Mouse (Mus musculus): Measurements from ENCODE around the gene Ms4a3. TPM values are rescaled to one million over a fixed set of nuclear protein-coding genes. Genes with fewer than 3 reads are reported as not detected.

Gene Ms4a3
- not detected in 2 replicates for polyA plus RNA-seq (2015; fragmentation: Nextera tagmentation; extraction: Ambion mirVana)

- Histone ChIP-seq H3K27ac (ENCODE audit: low read length) (no peak within 1 kb of the TSS), H3K9me3 (ENCODE audit: low read length) (no peaks in the 10 kb centered on the region), H3K9ac (replicated peaks; ENCODE audit: low read depth) (no peak within 1 kb of the TSS), H3K4me2 (replicated peaks; ENCODE audit: low read depth, low read length) (no peak within 1 kb of the TSS), H3K27me3 (replicated peaks; ENCODE audit: insufficient read depth, low read length) (no peaks in the 10 kb centered on the region), H3K36me3 (ENCODE audit: insufficient read depth, low read length) (no peaks in the 10 kb centered on the region), H3K4me3 (ENCODE audit: low read depth, low read length) (no peak within 1 kb of the TSS), H3K4me1 (ENCODE audit: insufficient read depth, low read depth, low read length) (no peaks in the 10 kb centered on the region)
- 55% methylated on average over 1 of the region's 1 CpGs for WGBS
- no peak for DNase-seq (ENCODE audit: low spot score)
- ATAC-seq, result no peak
- TF ChIP-seq CTCF (IDR thresholded peaks at IDR 0.05) (no peak), EP300 (IDR thresholded peaks at IDR 0.05) (no peak)
These were observed at the start of gene Ms4a3 for GRCm38 (mm10) chr19:11640732-11641131. Ms4a3 (minus strand) TSS chr19:11640851.

GRCm38 (mm10) chr19:11661562-11661961 is 20.9 kb upstream of the Ms4a3 start:
- H3K4me2 ChIP-seq (replicated peaks; ENCODE audit: low read depth, low read length), result no peak overlapping the region
- H3K4me1 ChIP-seq (ENCODE audit: insufficient read depth, low read depth, low read length), result no peaks in the 10 kb centered on the region
- TF ChIP-seq EP300 (IDR thresholded peaks at IDR 0.05) (no peak), CTCF (IDR thresholded peaks at IDR 0.05) (no peak)
- ATAC-seq (no peak), DNase-seq (ENCODE audit: low spot score) (no peak)
- no peaks in the 10 kb centered on the region for H3K27me3 ChIP-seq (replicated peaks; ENCODE audit: insufficient read depth, low read length)
- H3K9me3 ChIP-seq (ENCODE audit: low read length), result no peaks in the 10 kb centered on the region
- H3K9ac ChIP-seq (replicated peaks; ENCODE audit: low read depth), result no peak overlapping the region
- no peaks in the 10 kb centered on the region for H3K36me3 ChIP-seq (ENCODE audit: insufficient read depth, low read length)
- no peak overlapping the region for H3K27ac ChIP-seq (ENCODE audit: low read length)
- H3K4me3 ChIP-seq (ENCODE audit: low read depth, low read length), result no peak overlapping the region

DNA sequence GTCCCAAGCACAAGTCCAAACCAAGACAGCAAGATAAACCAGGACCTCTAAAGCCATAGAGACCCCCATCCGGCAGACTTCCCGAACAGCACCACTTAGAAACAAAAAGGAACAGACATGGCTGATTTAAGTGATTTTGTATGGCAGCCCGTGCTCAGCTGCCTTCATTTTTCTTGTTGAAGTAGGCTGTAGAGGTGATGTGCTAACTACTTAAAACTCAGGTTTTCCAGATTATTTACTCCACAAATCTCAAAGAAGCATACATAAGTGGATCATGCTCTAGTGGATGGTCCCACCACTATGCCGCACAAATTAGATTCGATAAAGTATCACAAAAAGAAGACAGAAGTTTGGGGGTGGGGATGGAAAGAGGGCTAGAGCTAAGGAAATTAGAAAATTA is 19.8 kb upstream of the Ms4a3 start, which contains the start of gene Oosp2:
Gene Oosp2, minus strand, starts transcription at position 101 of the 400 bp plus-strand sequence.
- ATAC-seq (no peak), DNase-seq (ENCODE audit: low spot score) (no peak)
- Histone ChIP-seq H3K36me3 (ENCODE audit: insufficient read depth, low read length) (no peaks in the 10 kb centered on the region), H3K27ac (ENCODE audit: low read length) (no peak within 1 kb of the TSS), H3K4me3 (ENCODE audit: low read depth, low read length) (no peak within 1 kb of the TSS), H3K27me3 (replicated peaks; ENCODE audit: insufficient read depth, low read length) (no peaks in the 10 kb centered on the region), H3K9me3 (ENCODE audit: low read length) (no peaks in the 10 kb centered on the region), H3K9ac (replicated peaks; ENCODE audit: low read depth) (no peak within 1 kb of the TSS), H3K4me1 (ENCODE audit: insufficient read depth, low read depth, low read length) (no peaks in the 10 kb centered on the region), H3K4me2 (replicated peaks; ENCODE audit: low read depth, low read length) (no peak within 1 kb of the TSS)
- no peak for TF ChIP-seq CTCF (IDR thresholded peaks at IDR 0.05)
- TF ChIP-seq EP300 (IDR thresholded peaks at IDR 0.05), result no peak
- WGBS, result 75% methylated on average over 5 of the region's 5 CpGs

- 62% methylated on average over 2 of the region's 2 CpGs for WGBS
- no peaks in the 10 kb centered on the region for H3K27me3 ChIP-seq (replicated peaks; ENCODE audit: insufficient read depth, low read length)
- TF ChIP-seq CTCF (IDR thresholded peaks at IDR 0.05) (no peak), EP300 (IDR thresholded peaks at IDR 0.05) (no peak)
- no peaks in the 10 kb centered on the region for H3K4me1 ChIP-seq (ENCODE audit: insufficient read depth, low read depth, low read length)
- H3K27ac ChIP-seq (ENCODE audit: low read length), result no peak overlapping the region
- ATAC-seq, result no peak
- H3K36me3 ChIP-seq (ENCODE audit: insufficient read depth, low read length), result no peaks in the 10 kb centered on the region
- no peak overlapping the region for H3K4me3 ChIP-seq (ENCODE audit: low read depth, low read length)
- no peak overlapping the region for H3K9ac ChIP-seq (replicated peaks; ENCODE audit: low read depth)
- peak; percentile 17 for DNase-seq (ENCODE audit: low spot score)
- no peaks in the 10 kb centered on the region for H3K9me3 ChIP-seq (ENCODE audit: low read length)
- no peak overlapping the region for H3K4me2 ChIP-seq (replicated peaks; ENCODE audit: low read depth, low read length)
These were observed 18.5 kb upstream of the Ms4a3 start for GRCm38 (mm10) chr19:11659142-11659541.

DNA sequence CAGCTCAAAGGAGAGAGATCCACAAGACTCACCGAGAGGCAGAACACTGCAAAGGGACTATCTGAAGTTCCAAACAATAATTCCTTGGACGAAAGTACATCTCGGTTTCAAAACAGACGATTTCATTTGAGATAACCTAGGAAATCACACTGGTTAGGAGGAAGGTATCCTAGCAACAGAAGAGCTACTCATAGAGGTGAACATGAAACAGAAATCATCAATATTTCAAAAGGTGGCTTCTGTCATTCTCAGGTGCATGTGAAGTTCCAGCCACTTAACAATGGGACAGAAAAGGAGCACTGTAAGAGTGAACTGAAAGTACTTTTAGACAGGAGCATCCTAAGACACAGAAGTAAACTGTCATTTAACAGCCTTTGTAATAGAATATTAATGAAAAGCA is 8.9 kb upstream of the Ms4a3 start:
- no peaks in the 10 kb centered on the region for H3K9me3 ChIP-seq (ENCODE audit: low read length)
- H3K27ac ChIP-seq (ENCODE audit: low read length), result no peak overlapping the region
- H3K4me2 ChIP-seq (replicated peaks; ENCODE audit: low read depth, low read length), result no peak overlapping the region
- no peak for DNase-seq (ENCODE audit: low spot score)
- H3K36me3 ChIP-seq (ENCODE audit: insufficient read depth, low read length), result no peaks in the 10 kb centered on the region
- H3K27me3 ChIP-seq (replicated peaks; ENCODE audit: insufficient read depth, low read length), result no peaks in the 10 kb centered on the region
- H3K4me1 ChIP-seq (ENCODE audit: insufficient read depth, low read depth, low read length), result no peaks in the 10 kb centered on the region
- no peak for ATAC-seq
- TF ChIP-seq CTCF (IDR thresholded peaks at IDR 0.05) (no peak), EP300 (IDR thresholded peaks at IDR 0.05) (no peak)
- WGBS, result 61% methylated on average over 4 of the region's 4 CpGs
- H3K9ac ChIP-seq (replicated peaks; ENCODE audit: low read depth), result no peak overlapping the region
- H3K4me3 ChIP-seq (ENCODE audit: low read depth, low read length), result no peak overlapping the region

- H3K4me3 ChIP-seq (ENCODE audit: low read depth, low read length), result no peak overlapping the region
- WGBS, result 76% methylated on average over 3 of the region's 3 CpGs
- no peak overlapping the region for H3K9ac ChIP-seq (replicated peaks; ENCODE audit: low read depth)
- H3K27ac ChIP-seq (ENCODE audit: low read length), result no peak overlapping the region
- H3K9me3 ChIP-seq (ENCODE audit: low read length), result no peaks in the 10 kb centered on the region
- no peak for ATAC-seq
- no peak overlapping the region for H3K4me2 ChIP-seq (replicated peaks; ENCODE audit: low read depth, low read length)
- no peak for DNase-seq (ENCODE audit: low spot score)
- H3K36me3 ChIP-seq (ENCODE audit: insufficient read depth, low read length), result no peaks in the 10 kb centered on the region
- TF ChIP-seq EP300 (IDR thresholded peaks at IDR 0.05) (no peak), CTCF (IDR thresholded peaks at IDR 0.05) (no peak)
- H3K4me1 ChIP-seq (ENCODE audit: insufficient read depth, low read depth, low read length), result no peaks in the 10 kb centered on the region
- no peaks in the 10 kb centered on the region for H3K27me3 ChIP-seq (replicated peaks; ENCODE audit: insufficient read depth, low read length)
These were observed 5.5 kb upstream of the Ms4a3 start for GRCm38 (mm10) chr19:11646166-11646565.

DNA sequence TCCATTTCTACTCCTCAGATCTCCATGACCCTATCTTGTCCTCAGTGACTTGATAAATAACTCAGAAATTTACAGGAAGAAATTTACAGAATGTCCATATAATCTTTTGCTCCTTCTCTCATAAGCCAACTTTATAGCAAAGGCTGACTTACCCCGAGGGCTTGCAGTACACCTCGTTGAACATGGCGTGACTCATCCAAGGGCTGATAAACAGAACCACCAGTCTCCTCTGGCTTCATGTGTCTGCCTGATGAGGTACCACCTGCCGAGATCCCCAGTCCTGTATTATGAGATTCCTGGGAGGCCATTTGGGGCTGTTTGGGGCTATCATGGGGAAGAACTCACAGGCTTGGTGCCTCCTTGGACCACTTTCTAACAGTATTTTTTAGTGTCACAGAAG is 1.6 kb downstream of the Ms4a3 start:
- H3K36me3 ChIP-seq (ENCODE audit: insufficient read depth, low read length), result no peaks in the 10 kb centered on the region
- H3K4me3 ChIP-seq (ENCODE audit: low read depth, low read length), result no peak overlapping the region
- no peak overlapping the region for H3K27ac ChIP-seq (ENCODE audit: low read length)
- H3K9ac ChIP-seq (replicated peaks; ENCODE audit: low read depth), result no peak overlapping the region
- 61% methylated on average over 4 of the region's 4 CpGs for WGBS
- no peak overlapping the region for H3K4me2 ChIP-seq (replicated peaks; ENCODE audit: low read depth, low read length)
- H3K4me1 ChIP-seq (ENCODE audit: insufficient read depth, low read depth, low read length), result no peaks in the 10 kb centered on the region
- H3K27me3 ChIP-seq (replicated peaks; ENCODE audit: insufficient read depth, low read length), result no peaks in the 10 kb centered on the region
- DNase-seq (ENCODE audit: low spot score) (no peak), ATAC-seq (no peak)
- TF ChIP-seq CTCF (IDR thresholded peaks at IDR 0.05) (no peak), EP300 (IDR thresholded peaks at IDR 0.05) (no peak)
- no peaks in the 10 kb centered on the region for H3K9me3 ChIP-seq (ENCODE audit: low read length)
